Comparison of ENCODE assay signal across 8 mouse cellular contexts in the genomic region with DNA sequence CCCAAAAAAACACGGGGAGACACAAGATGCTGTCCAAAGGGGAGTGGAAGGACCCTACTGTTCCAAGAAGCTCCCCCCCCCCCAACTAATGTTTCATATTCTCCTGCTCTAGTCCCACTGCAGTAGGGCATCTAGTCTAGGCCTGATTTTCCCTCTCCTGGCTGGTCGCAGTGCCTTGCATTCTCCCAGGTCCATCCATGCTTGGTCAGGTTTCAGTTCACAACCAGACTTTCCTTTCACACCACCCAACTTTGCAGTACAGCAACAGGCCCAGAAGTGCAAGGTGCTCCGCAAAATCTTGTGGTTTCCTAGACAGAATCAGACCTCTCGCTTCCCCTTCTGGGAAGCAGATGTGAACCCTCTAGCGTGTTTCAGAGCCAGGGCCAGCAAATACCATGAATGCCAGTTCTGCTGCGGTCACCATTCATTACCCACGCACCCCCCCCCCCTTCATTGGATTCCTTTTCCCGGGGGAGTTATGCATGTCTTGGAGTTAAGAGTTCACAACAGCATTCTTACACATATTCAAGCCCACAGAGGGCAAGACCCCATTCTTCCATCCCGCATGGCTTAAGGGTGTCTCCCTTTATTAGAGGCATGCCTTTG. TPM values are rescaled to one million over a fixed set of nuclear protein-coding genes. Genes with fewer than 3 reads are reported as not detected.
DNase-seq lines count a peak whose midpoint lies in the region; ATAC-seq and TF ChIP-seq lines count a peak whose summit lies in the region.

No protein-coding gene starts in this region.

- H3K27me3 ChIP-seq in kidney, embryonic 15.5 days, result no peaks in the 10 kb centered on the region
- no peaks in the 10 kb centered on the region for H3K27me3 ChIP-seq in limb, embryonic 15.5 days
- H3K27me3 ChIP-seq in neural tube, embryonic 14.5 days (ENCODE audit: control insufficient read depth, insufficient read depth, low read length), result no peaks in the 10 kb centered on the region

- H3K4me1 ChIP-seq in kidney, embryonic 15.5 days, result peaks cover 27% of the 10 kb centered on the region
- H3K4me1 ChIP-seq in embryonic fibroblast, embryonic 13.5 days (ENCODE audit: control insufficient read depth, insufficient read depth, low read length), result peaks cover 6% of the 10 kb centered on the region
- H3K4me1 ChIP-seq in limb, embryonic 15.5 days, result peaks cover 20% of the 10 kb centered on the region
- no peaks in the 10 kb centered on the region; the same call in 1 of the 2 replicates for H3K4me1 ChIP-seq in neural tube, embryonic 14.5 days (ENCODE audit: control insufficient read depth, insufficient read depth, low read length)

- H3K4me2 ChIP-seq in kidney, embryonic 15.5 days, result peak overlapping the region; percentile 77
- H3K4me2 ChIP-seq in limb, embryonic 15.5 days, result peak overlapping the region; percentile 65
- H3K4me2 ChIP-seq in neural tube, embryonic 14.5 days (ENCODE audit: low read depth, low read length), result peak overlapping the region; percentile 46

- DNase-seq in kidney, postnatal 36 days, result no peak
- DNase-seq in cerebellum, postnatal 25 days, result no peak
- DNase-seq in cerebellum, adult 8-10 months, result no peak
- no peak for DNase-seq in frontal cortex, postnatal 14 days (ENCODE audit: low spot score in 2 of 2)

- H3K36me3 ChIP-seq in kidney, embryonic 15.5 days, result no peaks in the 10 kb centered on the region
- no peaks in the 10 kb centered on the region for H3K36me3 ChIP-seq in limb, embryonic 15.5 days
- H3K36me3 ChIP-seq in neural tube, embryonic 14.5 days (ENCODE audit: control insufficient read depth, insufficient read depth, low read length), result no peaks in the 10 kb centered on the region

- TF ChIP-seq POLR2A in embryonic fibroblast, embryonic 13.5 days (IDR thresholded peaks at IDR 0.05; ENCODE audit: low read depth, low read length), result peak; percentile 27; the same call in 1 of the 2 replicates

- H3K9me3 ChIP-seq in kidney, embryonic 15.5 days (replicated peaks), result no peaks in the 10 kb centered on the region
- H3K9me3 ChIP-seq in limb, embryonic 15.5 days, result no peaks in the 10 kb centered on the region
- H3K9me3 ChIP-seq in neural tube, embryonic 14.5 days (ENCODE audit: control insufficient read depth, low read length), result no peaks in the 10 kb centered on the region

- peak overlapping the region; percentile 100 for H3K27ac ChIP-seq in kidney, embryonic 15.5 days
- peak overlapping the region; percentile 87 for H3K27ac ChIP-seq in embryonic fibroblast, embryonic 13.5 days (ENCODE audit: insufficient read depth, low read length)
- H3K27ac ChIP-seq in limb, embryonic 15.5 days, result peak overlapping the region; percentile 100
- H3K27ac ChIP-seq in neural tube, embryonic 14.5 days (ENCODE audit: low read depth, low read length), result no peak overlapping the region; the same call in 1 of the 2 replicates

- no peak for ATAC-seq in kidney, embryonic 15.5 days (replicated peaks; ENCODE audit: low FRiP score)
- ATAC-seq in limb, embryonic 15.5 days (ENCODE audit: insufficient number of reproducible peaks, low FRiP score, low TSS enrichment, low read depth), result no peak
- 0 out of 2 replicates have a peak, but pooled peaks have one; percentile 12 for ATAC-seq in neural tube, embryonic 14.5 days (ENCODE audit: low read depth)

- WGBS in kidney, embryonic 15.5 days, result 33% methylated on average over 9 of the region's 9 CpGs
- 32% methylated on average over 9 of the region's 9 CpGs for whole genome bisulfite sequencing in limb, embryonic 15.5 days
- 42% methylated on average over 9 of the region's 9 CpGs for WGBS in neural tube, embryonic 14.5 days

- TF ChIP-seq CTCF in embryonic fibroblast, embryonic 13.5 days (IDR thresholded peaks at IDR 0.05; ENCODE audit: borderline replicate concordance, insufficient read depth, low read length), result no peak

- H3K9ac ChIP-seq in kidney, embryonic 15.5 days, result peak overlapping the region; percentile 72; the same call in 1 of the 2 replicates
- no peak overlapping the region for H3K9ac ChIP-seq in limb, embryonic 15.5 days
- no peak overlapping the region for H3K9ac ChIP-seq in neural tube, embryonic 14.5 days (replicated peaks; ENCODE audit: low read depth, low read length)

- H3K4me3 ChIP-seq in kidney, embryonic 15.5 days (replicated peaks), result peak overlapping the region; percentile 66
- peak overlapping the region; percentile 54 for H3K4me3 ChIP-seq in embryonic fibroblast, embryonic 13.5 days (ENCODE audit: insufficient read depth, low read length)
- peak overlapping the region; percentile 59 for H3K4me3 ChIP-seq in limb, embryonic 15.5 days
- no peak overlapping the region for H3K4me3 ChIP-seq in neural tube, embryonic 14.5 days (ENCODE audit: low read depth, low read length)

RNA-seq across cellular contexts. Expression of gene Prx, which starts 7.7 kb away (rescaled TPM):
- 4.0 and 4.8 TPM in 2 replicates for polyA plus RNA-seq in kidney, embryonic 15.5 days (2015; fragmentation: Nextera tagmentation; extraction: Ambion mirVana)
- polyA plus RNA-seq in embryonic fibroblast, embryonic 13.5 days (2011; ENCODE audit: insufficient read length, low read depth, missing spikeins), result 5.4 and 5.6 TPM in 2 replicates
- polyA plus RNA-seq in limb, embryonic 15.5 days (2015; fragmentation: Nextera tagmentation; extraction: Ambion mirVana), result 5.2 and 6.5 TPM in 2 replicates
- 0.43 and 1.1 TPM in 2 replicates for polyA plus RNA-seq in neural tube, embryonic 14.5 days (2014; fragmentation: Nextera tagmentation; extraction: Ambion mirVana)

RNA-seq across cellular contexts. Expression of gene Hipk4, which starts 16.2 kb away (rescaled TPM):
- polyA plus RNA-seq in kidney, embryonic 15.5 days (2015; fragmentation: Nextera tagmentation; extraction: Ambion mirVana), result 0.39 and 0.92 TPM in 2 replicates
- polyA plus RNA-seq in embryonic fibroblast, embryonic 13.5 days (2011; ENCODE audit: insufficient read length, low read depth, missing spikeins), result 1.1 and 1.5 TPM in 2 replicates
- 0.65 and 0.68 TPM in 2 replicates for polyA plus RNA-seq in limb, embryonic 15.5 days (2015; fragmentation: Nextera tagmentation; extraction: Ambion mirVana)
- polyA plus RNA-seq in neural tube, embryonic 14.5 days (2014; fragmentation: Nextera tagmentation; extraction: Ambion mirVana), result 1.2 and 2.1 TPM in 2 replicates

RNA-seq across cellular contexts. Expression of gene Sertad1, which starts 20.2 kb away (rescaled TPM):
- polyA plus RNA-seq in kidney, embryonic 15.5 days (2015; fragmentation: Nextera tagmentation; extraction: Ambion mirVana), result 40.5 and 41.0 TPM in 2 replicates
- polyA plus RNA-seq in embryonic fibroblast, embryonic 13.5 days (2011; ENCODE audit: insufficient read length, low read depth, missing spikeins), result 23.7 and 28.5 TPM in 2 replicates
- 44.6 and 47.0 TPM in 2 replicates for polyA plus RNA-seq in limb, embryonic 15.5 days (2015; fragmentation: Nextera tagmentation; extraction: Ambion mirVana)
- 6.1 and 10.7 TPM in 2 replicates for polyA plus RNA-seq in neural tube, embryonic 14.5 days (2014; fragmentation: Nextera tagmentation; extraction: Ambion mirVana)

RNA-seq across cellular contexts. Expression of gene Sertad3, which starts 33.3 kb away (rescaled TPM):
- polyA plus RNA-seq in kidney, embryonic 15.5 days (2015; fragmentation: Nextera tagmentation; extraction: Ambion mirVana), result 30.3 and 32.0 TPM in 2 replicates
- polyA plus RNA-seq in embryonic fibroblast, embryonic 13.5 days (2011; ENCODE audit: insufficient read length, low read depth, missing spikeins), result 12.9 and 14.1 TPM in 2 replicates
- 38.2 and 38.3 TPM in 2 replicates for polyA plus RNA-seq in limb, embryonic 15.5 days (2015; fragmentation: Nextera tagmentation; extraction: Ambion mirVana)
- polyA plus RNA-seq in neural tube, embryonic 14.5 days (2014; fragmentation: Nextera tagmentation; extraction: Ambion mirVana), result 5.7 and 10.0 TPM in 2 replicates

RNA-seq across cellular contexts. Expression of gene Pld3, which starts 46.1 kb away (rescaled TPM):
- polyA plus RNA-seq in kidney, embryonic 15.5 days (2015; fragmentation: Nextera tagmentation; extraction: Ambion mirVana), result 83.1 and 90.5 TPM in 2 replicates
- polyA plus RNA-seq in embryonic fibroblast, embryonic 13.5 days (2011; ENCODE audit: insufficient read length, low read depth, missing spikeins), result 195 and 211 TPM in 2 replicates
- polyA plus RNA-seq in limb, embryonic 15.5 days (2015; fragmentation: Nextera tagmentation; extraction: Ambion mirVana), result 134 and 140 TPM in 2 replicates
- 148 and 168 TPM in 2 replicates for polyA plus RNA-seq in neural tube, embryonic 14.5 days (2014; fragmentation: Nextera tagmentation; extraction: Ambion mirVana)
